Mouse (Mus musculus): Measurements from ENCODE around the gene Amotl2. TPM values are rescaled to one million over a fixed set of nuclear protein-coding genes. Genes with fewer than 3 reads are reported as not detected.

The Amotl2 gene
- total and polyA plus RNA-seq, 2 experiments from 2014 or later = 31.0 to 116 TPM

- Histone ChIP-seq H3K9ac (replicated peaks; ENCODE audit: low read length) (no peak overlapping the region), H3K4me2 (ENCODE audit: low read depth, low read length) (no peak overlapping the region), H3K27me3 (ENCODE audit: insufficient read depth, low read length) (no peaks in the 10 kb centered on the region), H3K27ac (no peak overlapping the region), H3K9me3 (ENCODE audit: low read length) (no peaks in the 10 kb centered on the region), H3K36me3 (ENCODE audit: insufficient read depth, low read length) (no peaks in the 10 kb centered on the region), H3K4me3 (ENCODE audit: low read length) (no peak overlapping the region), H3K4me1 (ENCODE audit: insufficient read depth, low read length) (peaks cover 6% of the 10 kb centered on the region; the same call in 1 of the 2 replicates)
- ATAC-seq = no peak
- WGBS = 70% methylated on average over 3 of the region's 3 CpGs
- DNase-seq (ENCODE audit: low spot score) = no peak
- TF ChIP-seq CTCF (IDR thresholded peaks at IDR 0.05; ENCODE audit: low read depth) = no peak
Measured at GRCm38 (mm10) chr9:102766741-102767140, 50.3 kb downstream of the Amotl2 start.

- H3K4me1 ChIP-seq (ENCODE audit: insufficient read depth, low read length) = peaks cover 6% of the 10 kb centered on the region; the same call in 1 of the 2 replicates
- H3K36me3 ChIP-seq (ENCODE audit: insufficient read depth, low read length) = no peaks in the 10 kb centered on the region
- H3K27me3 ChIP-seq (ENCODE audit: insufficient read depth, low read length) = no peaks in the 10 kb centered on the region
- H3K9me3 ChIP-seq (ENCODE audit: low read length) = no peaks in the 10 kb centered on the region
- H3K4me2 ChIP-seq (ENCODE audit: low read depth, low read length) = no peak overlapping the region
- WGBS = 32% methylated on average over 3 of the region's 3 CpGs
- ATAC-seq (no peak), DNase-seq (ENCODE audit: low spot score) (no peak)
- no peak overlapping the region for H3K4me3 ChIP-seq (ENCODE audit: low read length)
- no peak overlapping the region for H3K27ac ChIP-seq
- TF ChIP-seq CTCF (IDR thresholded peaks at IDR 0.05; ENCODE audit: low read depth) = no peak
- H3K9ac ChIP-seq (replicated peaks; ENCODE audit: low read length) = no peak overlapping the region
Measured at GRCm38 (mm10) chr9:102769257-102769656, 52.8 kb downstream of the Amotl2 start.

GRCm38 (mm10) chr9:102770190-102770589, 53.7 kb downstream of the Amotl2 start:
- no peak for TF ChIP-seq CTCF (IDR thresholded peaks at IDR 0.05; ENCODE audit: low read depth)
- Histone ChIP-seq H3K9ac (replicated peaks; ENCODE audit: low read length) (no peak overlapping the region), H3K36me3 (ENCODE audit: insufficient read depth, low read length) (no peaks in the 10 kb centered on the region), H3K27me3 (ENCODE audit: insufficient read depth, low read length) (no peaks in the 10 kb centered on the region), H3K4me1 (ENCODE audit: insufficient read depth, low read length) (peaks cover 6% of the 10 kb centered on the region; the same call in 1 of the 2 replicates), H3K4me2 (ENCODE audit: low read depth, low read length) (no peak overlapping the region), H3K27ac (no peak overlapping the region), H3K9me3 (ENCODE audit: low read length) (no peaks in the 10 kb centered on the region), H3K4me3 (ENCODE audit: low read length) (no peak overlapping the region)
- 47% methylated on average over 16 of the region's 16 CpGs for WGBS
- no peak for ATAC-seq
- no peak for DNase-seq (ENCODE audit: low spot score)

GRCm38 (mm10) chr9:102771308-102771895, 54.9 kb downstream of the Amotl2 start:
- H3K4me2 ChIP-seq (ENCODE audit: low read depth, low read length) = no peak overlapping the region
- H3K9ac ChIP-seq (replicated peaks; ENCODE audit: low read length) = no peak overlapping the region
- no peak for TF ChIP-seq CTCF (IDR thresholded peaks at IDR 0.05; ENCODE audit: low read depth)
- H3K4me1 ChIP-seq (ENCODE audit: insufficient read depth, low read length) = peaks cover 6% of the 10 kb centered on the region; the same call in 1 of the 2 replicates
- no peaks in the 10 kb centered on the region for H3K27me3 ChIP-seq (ENCODE audit: insufficient read depth, low read length)
- H3K9me3 ChIP-seq (ENCODE audit: low read length) = no peaks in the 10 kb centered on the region
- no peak overlapping the region for H3K4me3 ChIP-seq (ENCODE audit: low read length)
- no peak for DNase-seq (ENCODE audit: low spot score)
- H3K27ac ChIP-seq = no peak overlapping the region
- WGBS = 58% methylated on average over 21 of the region's 21 CpGs
- H3K36me3 ChIP-seq (ENCODE audit: insufficient read depth, low read length) = no peaks in the 10 kb centered on the region
- ATAC-seq = no peak

- no peak for DNase-seq (ENCODE audit: low spot score)
- WGBS = 68% methylated on average over 18 of the region's 18 CpGs
- no peaks in the 10 kb centered on the region for H3K9me3 ChIP-seq (ENCODE audit: low read length)
Measured at GRCm38 (mm10) chr9:102777631-102778591, 61.4 kb downstream of the Amotl2 start.

GRCm38 (mm10) chr9:102779493-102779892, 63.0 kb downstream of the Amotl2 start:
- WGBS = 10% methylated on average over 15 of the region's 15 CpGs
- Histone ChIP-seq H3K27ac (no peak overlapping the region), H3K4me1 (ENCODE audit: insufficient read depth, low read length) (no peaks in the 10 kb centered on the region), H3K4me2 (ENCODE audit: low read depth, low read length) (no peak overlapping the region), H3K36me3 (ENCODE audit: insufficient read depth, low read length) (no peaks in the 10 kb centered on the region), H3K4me3 (ENCODE audit: low read length) (no peak overlapping the region), H3K9ac (replicated peaks; ENCODE audit: low read length) (no peak overlapping the region), H3K27me3 (ENCODE audit: insufficient read depth, low read length) (no peaks in the 10 kb centered on the region), H3K9me3 (ENCODE audit: low read length) (no peaks in the 10 kb centered on the region)
- peak; percentile 69 for ATAC-seq
- TF ChIP-seq CTCF (IDR thresholded peaks at IDR 0.05; ENCODE audit: low read depth) = peak; percentile 80
- peak; percentile 78 for DNase-seq (ENCODE audit: low spot score)

More at GRCm38 (mm10) chr9:102777631-102778591, 61.4 kb downstream of the Amotl2 start:
- H3K27ac ChIP-seq = no peak overlapping the region
- no peak for ATAC-seq
- no peaks in the 10 kb centered on the region for H3K4me1 ChIP-seq (ENCODE audit: insufficient read depth, low read length)
- H3K9ac ChIP-seq (replicated peaks; ENCODE audit: low read length) = no peak overlapping the region
- no peak overlapping the region for H3K4me2 ChIP-seq (ENCODE audit: low read depth, low read length)
- H3K27me3 ChIP-seq (ENCODE audit: insufficient read depth, low read length) = no peaks in the 10 kb centered on the region
- TF ChIP-seq CTCF (IDR thresholded peaks at IDR 0.05; ENCODE audit: low read depth) = no peak
- no peaks in the 10 kb centered on the region for H3K36me3 ChIP-seq (ENCODE audit: insufficient read depth, low read length)
- H3K4me3 ChIP-seq (ENCODE audit: low read length) = no peak overlapping the region

Other genes starting within 250 kb of the Amotl2 start
- 2.3 and 5.3 TPM in 2 replicates for gene Ky, start 210.9 kb upstream of the Amotl2 start, total RNA-seq (2014; rRNA removed)
- gene Ky, start 210.9 kb upstream of the Amotl2 start, polyA plus RNA-seq (2015; fragmentation: Nextera tagmentation; extraction: Ambion mirVana) = 0.54 and 1.1 TPM in 2 replicates
- gene Anapc13, start 90.4 kb upstream of the Amotl2 start, total RNA-seq (2014; rRNA removed) = 14.3 and 22.0 TPM in 2 replicates
- 170 and 191 TPM in 2 replicates for gene Anapc13, start 90.4 kb upstream of the Amotl2 start, polyA plus RNA-seq (2015; fragmentation: Nextera tagmentation; extraction: Ambion mirVana)
- 6.0 and 15.3 TPM in 2 replicates for gene Cep63, start 90.1 kb upstream of the Amotl2 start, total RNA-seq (2014; rRNA removed)
- gene Cep63, start 90.1 kb upstream of the Amotl2 start, polyA plus RNA-seq (2015; fragmentation: Nextera tagmentation; extraction: Ambion mirVana) = 33.7 and 37.7 TPM in 2 replicates
- 41.4 and 47.7 TPM in 2 replicates for gene Ryk, start 118.2 kb downstream of the Amotl2 start, total RNA-seq (2014; rRNA removed)
- gene Ryk, start 118.2 kb downstream of the Amotl2 start, polyA plus RNA-seq (2015; fragmentation: Nextera tagmentation; extraction: Ambion mirVana) = 9.3 and 10.2 TPM in 2 replicates